ENCODE assay signal across 8 mouse cellular contexts in genomic region chr13:80962789-80963590, GRCm38 (mm10).
DNase-seq lines count a peak whose midpoint lies in the region; ATAC-seq and TF ChIP-seq lines count a peak whose summit lies in the region.

No protein-coding gene starts in this region.

- TF ChIP-seq POLR2A in myocyte (IDR thresholded peaks at IDR 0.05; ENCODE audit: insufficient read length, low read depth): peak; percentile 78

- WGBS in embryonic facial prominence, embryonic 13.5 days: 3% methylated on average over 51 of the region's 51 CpGs
- 3% methylated on average over 48 of the region's 51 CpGs for WGBS in kidney, embryonic 14.5 days
- WGBS in liver, embryonic 11.5 days: 5% methylated on average over 50 of the region's 51 CpGs

- H3K27ac ChIP-seq in embryonic facial prominence, embryonic 13.5 days: peak overlapping the region; percentile 87
- peak overlapping the region; percentile 86 for H3K27ac ChIP-seq in kidney, embryonic 14.5 days (ENCODE audit: low read depth, low read length)
- peak overlapping the region; percentile 49; the same call in 1 of the 2 replicates for H3K27ac ChIP-seq in liver, embryonic 11.5 days (ENCODE audit: low read depth, low read length)

- no peaks in the 10 kb centered on the region for H3K36me3 ChIP-seq in embryonic facial prominence, embryonic 13.5 days
- no peaks in the 10 kb centered on the region for H3K36me3 ChIP-seq in kidney, embryonic 14.5 days (ENCODE audit: control insufficient read depth, insufficient read depth, low read length)
- H3K36me3 ChIP-seq in liver, embryonic 11.5 days (ENCODE audit: control insufficient read depth, insufficient read depth, low read length): no peaks in the 10 kb centered on the region
- no peaks in the 10 kb centered on the region for H3K36me3 ChIP-seq in myocyte (ENCODE audit: control insufficient read depth, insufficient read depth)

- H3K4me3 ChIP-seq in embryonic facial prominence, embryonic 13.5 days: peak overlapping the region; percentile 52
- H3K4me3 ChIP-seq in kidney, embryonic 14.5 days (ENCODE audit: low read length): peak overlapping the region; percentile 43
- peak overlapping the region; percentile 45 for H3K4me3 ChIP-seq in liver, embryonic 11.5 days (ENCODE audit: low read depth, low read length)
- peak overlapping the region; percentile 24 for H3K4me3 ChIP-seq in myocyte

- peak; percentile 88 for ATAC-seq in embryonic facial prominence, embryonic 13.5 days (ENCODE audit: insufficient number of reproducible peaks, insufficient read depth, low FRiP score, low TSS enrichment, low read depth)
- peak; percentile 99 for ATAC-seq in kidney, embryonic 14.5 days (ENCODE audit: low FRiP score, low TSS enrichment)
- ATAC-seq in liver, embryonic 11.5 days (replicated peaks; ENCODE audit: low FRiP score): peak; percentile 92

- H3K9me3 ChIP-seq in embryonic facial prominence, embryonic 13.5 days: no peaks in the 10 kb centered on the region; the same call in 1 of the 2 replicates
- H3K9me3 ChIP-seq in kidney, embryonic 14.5 days (ENCODE audit: control insufficient read depth, low read length): no peaks in the 10 kb centered on the region
- H3K9me3 ChIP-seq in liver, embryonic 11.5 days (ENCODE audit: control insufficient read depth, low read length): no peaks in the 10 kb centered on the region

- no peaks in the 10 kb centered on the region; the same call in 1 of the 2 replicates for H3K27me3 ChIP-seq in embryonic facial prominence, embryonic 13.5 days
- no peaks in the 10 kb centered on the region for H3K27me3 ChIP-seq in kidney, embryonic 14.5 days (ENCODE audit: control insufficient read depth, insufficient read depth, low read length)
- no peaks in the 10 kb centered on the region for H3K27me3 ChIP-seq in liver, embryonic 11.5 days (replicated peaks; ENCODE audit: control insufficient read depth, insufficient read depth, low read length)
- H3K27me3 ChIP-seq in myocyte (ENCODE audit: control insufficient read depth, insufficient read depth, insufficient read length): no peaks in the 10 kb centered on the region

- H3K9ac ChIP-seq in embryonic facial prominence, embryonic 13.5 days: peak overlapping the region; percentile 75
- peak overlapping the region; percentile 52 for H3K9ac ChIP-seq in kidney, embryonic 14.5 days (ENCODE audit: low read depth, low read length)
- H3K9ac ChIP-seq in liver, embryonic 11.5 days (ENCODE audit: low read depth, low read length): peak overlapping the region; percentile 53

- H3K4me1 ChIP-seq in embryonic facial prominence, embryonic 13.5 days: 0 out of 2 replicates have a peak, but pooled peaks cover 4% of the 10 kb centered on the region
- H3K4me1 ChIP-seq in kidney, embryonic 14.5 days (ENCODE audit: control insufficient read depth, insufficient read depth, low read length): no peaks in the 10 kb centered on the region
- 0 out of 2 replicates have a peak, but pooled peaks cover 2% of the 10 kb centered on the region for H3K4me1 ChIP-seq in liver, embryonic 11.5 days (replicated peaks; ENCODE audit: control insufficient read depth, insufficient read depth, low read length)

- no peak overlapping the region for H3ac ChIP-seq in myocyte (ENCODE audit: control insufficient read depth, insufficient read length)

- H3K79me2 ChIP-seq in myocyte (ENCODE audit: control insufficient read depth, insufficient read depth): no peaks in the 10 kb centered on the region

- peak overlapping the region; percentile 79 for H3K4me2 ChIP-seq in embryonic facial prominence, embryonic 13.5 days
- peak overlapping the region; percentile 66 for H3K4me2 ChIP-seq in kidney, embryonic 14.5 days (replicated peaks; ENCODE audit: low read depth, low read length)
- peak overlapping the region; percentile 73 for H3K4me2 ChIP-seq in liver, embryonic 11.5 days
- H3K4me2 ChIP-seq in myocyte (ENCODE audit: low read depth): peak overlapping the region; percentile 97

- peak; percentile 13 to 16 for DNase-seq in B cell, adult 2 months
- DNase-seq in adrenal gland, postnatal 4 days (ENCODE audit: low spot score in 2 of 2): peak; percentile 58 to 63
- DNase-seq in heart, adult 9 months (ENCODE audit: low spot score in 2 of 2): peak; percentile 81
- DNase-seq in liver, embryonic 11.5 days (ENCODE audit: low spot score): peak; percentile 83
- DNase-seq in telencephalon, adult 2 months (ENCODE audit: low read depth, low spot score): peak; percentile 43

TF ChIP-seq in myocyte, 11 proteins besides CTCF, POLR2A, EP300 and RAD21:
- TF ChIP-seq TCF12 (IDR thresholded peaks at IDR 0.05; ENCODE audit: insufficient read depth, poor library complexity, severe bottlenecking) (no peak), MYOG (IDR thresholded peaks at IDR 0.05; ENCODE audit: control insufficient read depth in 1 of 3, insufficient read depth in 1 of 3, insufficient read length in 2 of 3, low read depth in 2 of 3) (peak in 2 of 3 experiments; percentile 43 to 84), USF1 (IDR thresholded peaks at IDR 0.05; ENCODE audit: low read depth) (peak; percentile 78), CEBPB (IDR thresholded peaks at IDR 0.05; ENCODE audit: insufficient read depth, poor library complexity, severe bottlenecking) (peak; percentile 49; the same call in 1 of the 2 replicates), MAX (IDR thresholded peaks at IDR 0.05; ENCODE audit: low read depth) (no peak), TCF3 (IDR thresholded peaks at IDR 0.05; ENCODE audit: insufficient read length, low read depth) (peak; percentile 14), MYOD1 (IDR thresholded peaks at IDR 0.05; ENCODE audit: control insufficient read depth in 1 of 3, insufficient read length in 2 of 3, low read depth in 2 of 3) (peak in 2 of 3 experiments; percentile 44 to 82), POLR2AphosphoS2 (IDR thresholded peaks at IDR 0.05; ENCODE audit: insufficient read length, low read depth) (peak; percentile 70)

Comparison
In these comparisons a context has a peak if more than half of its experiments do, and no peak if none do; other contexts are left out.
1. Peak in every context shown above with its lines: DNase-seq, ATAC-seq, H3K4me3 ChIP-seq and H3K27ac ChIP-seq.
2. DNase-seq: peak in every context shown above with its lines; median percentile 83 in liver, embryonic 11.5 days; 81 in heart, adult 9 months; 60 in adrenal gland, postnatal 4 days; 43 in telencephalon, adult 2 months; 14 in B cell, adult 2 months.